14 mouse cellular contexts compared by ENCODE assay signal in genomic region chr15:11165883-11166282, GRCm38 (mm10).
A peak's percentile ranks its signal among the peaks of the same experiment; 100 is the strongest.
DNase-seq lines count a peak whose midpoint lies in the region; ATAC-seq and TF ChIP-seq lines count a peak whose summit lies in the region.
"Had no signal": no experiment of that assay in that cellular context is flagged by ENCODE, and none has a peak within 500 bp of the region (broad histone marks: within the 10 kb centered on the region; RNA-seq: fewer than 3 reads in every experiment).

No protein-coding gene starts in this region.

- peak; percentile 39 for DNase-seq in embryo, embryonic 10 days (ENCODE audit: low spot score)
- DNase-seq in embryo, embryonic 9.5 days (ENCODE audit: extremely low spot score): no peak
- DNase-seq in kidney, adult 8-10 months: no peak
- peak; percentile 20 for DNase-seq in midbrain, postnatal 0 days (ENCODE audit: low spot score)
- no peak for DNase-seq in midbrain, embryonic 10.5 days (ENCODE audit: low spot score)
- DNase-seq: adrenal gland, postnatal 36 days; cerebellum, adult 9-10 months; spleen, adult 18-20 months had no signal

- WGBS in kidney, embryonic 15.5 days: 23% methylated on average over 3 of the region's 3 CpGs
- WGBS in midbrain, postnatal 0 days: 29% methylated on average over 3 of the region's 3 CpGs
- 57% methylated on average over 3 of the region's 3 CpGs for WGBS in midbrain, embryonic 10.5 days

- no peak overlapping the region for H3K4me3 ChIP-seq in kidney, embryonic 15.5 days (replicated peaks)
- H3K4me3 ChIP-seq in midbrain, postnatal 0 days (ENCODE audit: low read depth, low read length): no peak overlapping the region
- no peak overlapping the region for H3K4me3 ChIP-seq in midbrain, embryonic 10.5 days
- H3K4me3 ChIP-seq: left cerebral cortex, adult 2 months; limb, embryonic 12.5 days had no signal

- 0 out of 2 replicates have a peak, but pooled peaks cover 3% of the 10 kb centered on the region for H3K4me1 ChIP-seq in kidney, embryonic 15.5 days
- no peaks in the 10 kb centered on the region for H3K4me1 ChIP-seq in midbrain, postnatal 0 days (ENCODE audit: insufficient read depth, low read length)
- no peaks in the 10 kb centered on the region; the same call in 1 of the 2 replicates for H3K4me1 ChIP-seq in midbrain, embryonic 10.5 days
- H3K4me1 ChIP-seq: limb, embryonic 12.5 days had no signal

- no peaks in the 10 kb centered on the region for H3K9me3 ChIP-seq in kidney, embryonic 15.5 days (replicated peaks)
- no peaks in the 10 kb centered on the region for H3K9me3 ChIP-seq in midbrain, postnatal 0 days (ENCODE audit: low read length)
- H3K9me3 ChIP-seq in midbrain, embryonic 10.5 days (replicated peaks): no peaks in the 10 kb centered on the region
- H3K9me3 ChIP-seq: limb, embryonic 12.5 days had no signal

- H3K9ac ChIP-seq in kidney, embryonic 15.5 days: no peak overlapping the region
- H3K9ac ChIP-seq in midbrain, postnatal 0 days (replicated peaks; ENCODE audit: low read length, poor library complexity, severe bottlenecking): no peak overlapping the region
- H3K9ac ChIP-seq: limb, embryonic 12.5 days had no signal

- no peaks in the 10 kb centered on the region for H3K36me3 ChIP-seq in kidney, embryonic 15.5 days
- H3K36me3 ChIP-seq in midbrain, postnatal 0 days (ENCODE audit: insufficient read depth, low read length): no peaks in the 10 kb centered on the region
- H3K36me3 ChIP-seq in midbrain, embryonic 10.5 days: no peaks in the 10 kb centered on the region
- H3K36me3 ChIP-seq: limb, embryonic 12.5 days had no signal

- no peak overlapping the region for H3K27ac ChIP-seq in kidney, embryonic 15.5 days
- no peak overlapping the region for H3K27ac ChIP-seq in midbrain, postnatal 0 days (ENCODE audit: low read depth, low read length)
- H3K27ac ChIP-seq in midbrain, embryonic 10.5 days (replicated peaks): no peak overlapping the region
- H3K27ac ChIP-seq: left cerebral cortex, adult 2 months; limb, embryonic 12.5 days had no signal

- H3K4me2 ChIP-seq in kidney, embryonic 15.5 days: no peak overlapping the region
- no peak overlapping the region for H3K4me2 ChIP-seq in midbrain, postnatal 0 days (ENCODE audit: low read depth, low read length, poor library complexity, severe bottlenecking)
- H3K4me2 ChIP-seq: limb, embryonic 12.5 days had no signal

- no peak for TF ChIP-seq CTCF in midbrain, postnatal 0 days (IDR thresholded peaks at IDR 0.05)

- H3K27me3 ChIP-seq in kidney, embryonic 15.5 days: no peaks in the 10 kb centered on the region
- no peaks in the 10 kb centered on the region for H3K27me3 ChIP-seq in midbrain, postnatal 0 days (ENCODE audit: insufficient read depth, low read length)
- H3K27me3 ChIP-seq in midbrain, embryonic 10.5 days (ENCODE audit: low read depth, poor library complexity, severe bottlenecking): no peaks in the 10 kb centered on the region
- H3K27me3 ChIP-seq: limb, embryonic 12.5 days had no signal

- peak; percentile 92 for ATAC-seq in kidney, embryonic 15.5 days (replicated peaks; ENCODE audit: low FRiP score)
- no peak for ATAC-seq in midbrain, postnatal 0 days (ENCODE audit: low FRiP score)
- ATAC-seq in megakaryocyte progenitor cell, adult 5-6 weeks (replicated peaks; ENCODE audit: poor library complexity): no peak
- no peak for ATAC-seq in inflammation-experienced regulatory T-cells, adult 6 months
- ATAC-seq: forebrain, embryonic 16.5 days had no signal

Comparison
In these comparisons a context has a peak if more than half of its experiments do, and no peak if none do; other contexts are left out.
1. DNase-seq: peak in embryo, embryonic 10 days (single experiment) and midbrain, postnatal 0 days (single experiment); none in embryo, embryonic 9.5 days (single experiment), kidney, adult 8-10 months (0 of 2) and midbrain, embryonic 10.5 days (single experiment).